Mouse (Mus musculus) heart, postnatal 0 days (tissue): ENCODE results near the gene Rsph10b.

Source experiments
- CTCF ChIP-seq: IDR thresholded peaks from 2 replicates; pipeline ENCODE4 v1.5.1; 2016; ENCODE audit warnings: antibody characterized with exemption, control low read depth, low read depth
- EP300 ChIP-seq: IDR thresholded peaks from 2 replicates; pipeline ENCODE4 v1.6.1; 2016; ENCODE audit warnings: antibody characterized with exemption, low read depth

GRCm38 (mm10) chr5:143908926-143909325 is 23.9 kb upstream of the Rsph10b start:
- no peak for TF ChIP-seq CTCF
- no peak for TF ChIP-seq EP300
